Mouse (Mus musculus): ENCODE data around the gene Ddx28.

Ddx28 gene

DNA sequence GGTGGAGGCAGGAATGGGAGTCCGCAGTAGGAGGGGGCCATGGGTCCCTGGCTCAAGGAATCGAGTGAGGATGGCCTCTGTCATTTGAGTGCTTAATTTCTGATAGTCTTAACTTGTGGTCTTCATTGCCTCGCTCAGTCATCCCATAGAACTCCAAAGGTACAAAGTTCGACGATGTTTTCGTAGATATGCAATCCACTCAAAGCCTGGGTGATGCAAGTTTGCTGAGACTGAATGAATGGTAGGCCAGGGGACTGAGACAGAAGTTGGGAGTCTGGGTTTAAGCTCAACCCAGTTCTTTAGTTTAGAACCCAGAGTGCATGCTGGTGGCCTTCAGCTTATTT lies at the start of gene Ddx28:
Gene Ddx28 (minus strand): TSS at position 240 of the 344 bp plus-strand sequence.
- DNase-seq (ENCODE audit: low spot score in 2 of 2): no peak

- no peak for DNase-seq (ENCODE audit: low spot score in 2 of 2)
Observed at GRCm38 (mm10) chr8:106060521-106060920, 48.8 kb upstream of the Ddx28 start.

DNA sequence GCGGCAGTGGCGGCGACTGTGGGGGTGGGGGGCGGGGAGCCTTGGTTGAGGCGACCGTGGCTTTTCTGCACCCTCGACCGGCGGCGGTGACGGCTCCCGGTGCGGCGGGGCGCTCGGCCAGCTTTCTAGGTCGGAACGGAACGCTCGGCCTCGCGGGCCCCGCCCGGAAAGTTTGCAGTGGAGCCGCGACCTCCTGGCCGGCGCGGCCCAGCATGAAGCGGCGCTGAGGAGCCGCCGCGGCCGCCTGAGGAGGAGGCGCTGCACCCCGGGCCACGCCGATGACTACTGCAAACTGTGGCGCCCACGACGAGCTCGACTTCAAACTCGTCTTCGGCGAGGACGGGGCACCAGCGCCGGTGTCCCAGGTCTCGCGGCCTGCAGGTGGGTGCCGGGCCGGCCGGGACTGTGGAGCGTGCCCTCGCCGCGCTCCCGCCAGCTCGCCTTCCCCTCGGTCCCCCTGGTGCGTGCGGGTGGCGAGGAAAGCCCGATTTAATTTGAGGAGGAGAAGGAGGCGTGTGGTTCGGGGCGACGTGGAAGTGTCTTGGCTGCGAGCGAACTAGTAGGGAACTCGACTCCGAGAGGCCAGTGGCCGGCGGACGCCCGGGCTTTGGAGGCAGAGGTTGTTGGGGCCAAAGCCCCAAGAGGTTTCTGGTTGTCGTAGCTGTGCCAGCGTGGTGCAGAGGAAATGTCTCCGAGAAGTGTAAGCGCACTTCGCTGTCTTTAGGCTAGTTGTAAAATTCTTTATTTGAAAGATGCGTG lies 48.1 kb upstream of the Ddx28 start:
- DNase-seq (ENCODE audit: low spot score in 2 of 2): peak in 1 of 2 experiments; percentile 67

- peak; percentile 96 for DNase-seq (ENCODE audit: low spot score in 2 of 2)
Observed at GRCm38 (mm10) chr8:106058731-106059612, 47.3 kb upstream of the Ddx28 start, which contains the start of gene Nfatc3. Gene Nfatc3 (plus strand): TSS chr8:106058840.

DNA sequence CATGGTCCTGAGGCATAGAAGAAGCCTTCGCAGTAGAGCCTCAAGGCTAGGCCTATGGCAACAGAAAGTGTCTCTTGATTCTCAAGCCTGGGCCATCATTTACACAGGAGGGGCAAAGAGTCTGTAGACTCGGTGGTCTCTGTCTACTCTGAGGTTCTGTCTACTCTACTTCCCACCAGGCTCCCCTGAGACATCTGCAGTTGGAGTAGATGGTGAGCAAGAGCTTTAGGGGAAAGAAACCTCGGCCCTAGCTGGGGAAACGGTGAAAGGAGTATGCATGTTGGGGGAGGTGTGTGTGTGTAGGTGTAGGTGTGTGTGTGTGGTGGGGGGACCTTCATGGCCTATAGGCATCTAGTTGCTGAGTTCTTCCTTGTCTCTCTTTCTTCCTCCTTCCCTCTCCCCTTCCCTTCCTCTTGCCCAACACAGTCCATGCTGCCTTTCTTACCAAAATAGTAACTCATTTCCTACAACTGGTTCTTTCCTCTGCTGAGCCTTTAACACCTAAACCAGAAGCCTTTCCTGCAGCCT lies 44.8 kb upstream of the Ddx28 start:
- DNase-seq (ENCODE audit: low spot score in 2 of 2): no peak

GRCm38 (mm10) chr8:106055038-106055437 lies 43.4 kb upstream of the Ddx28 start:
- no peak for DNase-seq (ENCODE audit: low spot score in 2 of 2)

GRCm38 (mm10) chr8:106054190-106054811 lies 42.6 kb upstream of the Ddx28 start:
- no peak for DNase-seq (ENCODE audit: low spot score in 2 of 2)

DNA sequence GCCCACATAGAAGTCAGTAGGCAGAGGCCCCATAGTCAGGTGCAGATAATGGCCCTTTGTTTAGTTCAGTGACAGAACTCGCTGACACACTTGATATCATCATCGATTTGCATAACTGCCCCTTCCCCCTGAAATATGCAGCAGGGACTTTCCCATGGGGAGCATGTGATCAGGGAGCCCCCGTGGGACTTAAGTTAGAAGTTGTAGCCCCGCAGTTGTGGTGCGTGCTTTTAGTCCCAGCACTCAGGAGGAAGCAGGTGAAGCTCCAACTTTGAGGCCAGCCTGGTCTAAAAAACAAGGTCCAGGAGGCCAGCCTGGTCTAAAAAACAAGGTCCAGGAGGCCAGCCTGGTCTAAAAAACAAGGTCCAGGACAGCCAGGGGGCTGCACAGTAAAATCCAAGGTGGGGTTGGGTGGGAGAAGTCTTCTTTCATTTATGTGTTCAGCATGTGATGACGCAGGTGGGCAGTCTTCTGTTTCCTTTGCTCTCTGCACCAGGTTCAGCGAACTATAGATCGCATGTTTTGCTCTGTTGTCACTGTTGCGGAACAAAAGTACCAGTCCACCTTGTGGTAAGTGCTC lies 40.9 kb upstream of the Ddx28 start:
- no peak for DNase-seq (ENCODE audit: low spot score in 2 of 2)

DNA sequence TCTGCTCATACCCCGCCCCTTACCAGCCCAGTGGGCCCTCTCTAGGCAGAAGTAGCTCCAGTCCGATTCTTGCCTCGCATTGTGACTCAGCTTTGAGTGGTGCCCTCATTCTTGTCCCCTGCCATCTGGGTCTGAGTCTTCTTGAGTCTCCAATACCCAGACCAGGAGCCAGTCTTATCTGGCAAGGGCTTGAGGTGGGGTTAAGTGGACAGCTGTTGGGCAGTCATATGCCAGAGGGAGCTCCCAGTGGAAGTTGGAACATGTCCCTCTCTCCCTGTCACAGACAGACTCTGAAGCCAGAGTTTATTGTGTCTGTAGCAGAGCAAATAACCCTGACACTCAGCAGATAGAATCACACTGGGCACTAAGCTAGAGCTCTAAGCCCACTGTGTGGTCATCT lies 39.4 kb upstream of the Ddx28 start:
- DNase-seq (ENCODE audit: low spot score in 2 of 2): no peak

DNA sequence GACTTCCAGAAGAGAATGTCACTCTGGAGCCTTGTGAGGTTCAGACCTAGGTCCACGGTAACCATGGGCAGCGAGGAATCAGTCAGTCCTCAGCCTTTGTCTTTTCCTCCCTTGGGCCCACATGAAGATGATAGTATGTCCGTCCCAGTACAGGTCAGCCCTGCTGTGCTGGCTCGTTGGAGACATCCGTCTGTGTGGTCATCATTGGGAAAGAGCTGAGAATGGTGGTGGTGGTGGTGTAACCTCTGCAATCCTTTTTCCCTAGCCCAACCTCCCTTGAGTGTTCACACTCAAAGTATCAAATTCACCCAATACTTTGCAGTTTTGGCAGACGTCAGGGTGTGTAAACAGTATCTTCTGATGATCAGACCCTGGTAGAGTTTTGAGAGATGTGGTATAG lies 38.2 kb upstream of the Ddx28 start:
- no peak for DNase-seq (ENCODE audit: low spot score in 2 of 2)

DNA sequence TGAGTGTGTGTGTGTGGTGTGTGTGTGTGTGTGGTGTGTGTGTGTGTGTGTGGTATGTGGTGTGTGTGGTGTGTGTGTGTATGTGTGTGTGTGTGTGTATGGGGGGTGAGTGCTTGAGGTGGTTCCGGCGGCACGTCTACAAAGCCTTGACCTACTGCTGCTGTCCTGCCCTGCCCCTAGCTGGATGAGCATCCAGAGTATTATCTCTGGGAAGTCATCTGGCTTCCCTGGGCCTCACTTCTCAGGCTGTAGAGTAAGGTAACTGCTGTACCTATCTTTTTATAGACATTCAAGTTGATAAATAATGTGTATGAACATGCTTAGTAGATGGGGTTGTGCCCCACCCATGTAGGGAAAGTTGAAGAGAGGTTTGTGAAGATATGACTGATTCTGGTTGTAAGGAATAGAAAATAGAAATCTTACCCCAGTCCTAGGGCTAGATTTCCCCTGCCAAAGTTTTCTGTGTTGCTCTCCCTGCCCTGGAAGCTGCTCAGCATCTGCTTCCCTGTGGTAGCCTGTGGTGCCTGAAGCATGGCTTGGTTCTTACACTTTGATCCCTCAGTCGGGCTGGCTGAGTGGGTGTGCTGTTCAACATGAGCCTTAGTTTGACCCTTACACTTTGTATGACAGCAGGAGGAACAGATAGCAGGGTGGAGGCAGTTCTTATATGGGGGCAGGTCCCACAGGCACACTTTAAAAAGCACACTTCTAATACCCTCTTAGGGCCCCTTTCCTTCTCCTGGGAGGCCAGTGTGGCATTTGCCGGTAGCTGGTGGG lies 36.4 kb upstream of the Ddx28 start:
- DNase-seq (ENCODE audit: low spot score in 2 of 2): no peak

GRCm38 (mm10) chr8:106046872-106047559 lies 35.3 kb upstream of the Ddx28 start:
- DNase-seq (ENCODE audit: low spot score in 2 of 2): no peak

GRCm38 (mm10) chr8:106044151-106044550 lies 32.5 kb upstream of the Ddx28 start:
- DNase-seq (ENCODE audit: low spot score in 2 of 2): peak in 1 of 2 experiments; percentile 40

- DNase-seq (ENCODE audit: low spot score in 2 of 2): no peak
Observed at GRCm38 (mm10) chr8:106043055-106043454, 31.4 kb upstream of the Ddx28 start.

DNA sequence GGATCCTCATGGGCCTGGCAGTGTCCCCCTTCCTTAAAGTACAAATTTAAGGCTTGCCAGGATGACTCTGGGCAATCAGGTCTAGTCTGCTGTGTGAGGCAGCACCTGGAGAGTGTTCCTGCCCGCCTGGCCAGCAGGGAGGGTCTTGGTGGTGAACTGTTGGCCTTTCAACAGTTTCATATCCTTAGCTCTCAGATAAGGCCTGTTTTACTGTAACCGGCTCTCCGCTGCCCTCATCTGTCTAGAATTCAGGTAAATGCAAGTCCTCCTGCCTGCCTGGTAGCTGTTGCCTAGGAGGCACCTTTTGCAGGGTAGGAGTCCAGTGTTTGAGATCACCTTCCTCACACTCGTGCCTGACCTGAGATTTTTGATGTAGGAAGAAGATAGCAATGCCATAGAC lies 28.5 kb upstream of the Ddx28 start:
- DNase-seq (ENCODE audit: low spot score in 2 of 2): peak in 1 of 2 experiments; percentile 13

GRCm38 (mm10) chr8:106039605-106040004 lies 27.9 kb upstream of the Ddx28 start:
- no peak for DNase-seq (ENCODE audit: low spot score in 2 of 2)

GRCm38 (mm10) chr8:106038721-106039120 lies 27.0 kb upstream of the Ddx28 start:
- no peak for DNase-seq (ENCODE audit: low spot score in 2 of 2)

DNA sequence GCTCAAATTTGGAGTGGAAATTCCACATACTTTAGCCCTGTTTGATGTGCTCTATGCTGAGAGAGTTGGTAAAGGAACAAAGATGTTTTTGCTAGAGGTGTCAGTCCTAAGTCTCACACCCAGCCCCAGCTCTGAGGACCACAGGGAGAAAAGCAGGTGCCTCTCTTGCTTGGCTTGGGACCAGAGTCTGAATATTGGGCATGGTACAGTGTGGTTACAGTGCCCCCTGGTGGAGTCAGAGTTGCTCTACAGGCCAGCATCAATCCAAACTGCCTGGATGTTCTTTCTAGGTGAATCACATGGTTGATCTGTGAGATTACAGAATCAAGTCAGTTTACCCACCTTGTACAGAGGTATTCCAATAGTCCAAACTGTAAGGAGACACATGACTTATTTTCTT lies 10.8 kb upstream of the Ddx28 start:
- peak; percentile 45 to 69 for DNase-seq (ENCODE audit: low spot score in 2 of 2)

DNA sequence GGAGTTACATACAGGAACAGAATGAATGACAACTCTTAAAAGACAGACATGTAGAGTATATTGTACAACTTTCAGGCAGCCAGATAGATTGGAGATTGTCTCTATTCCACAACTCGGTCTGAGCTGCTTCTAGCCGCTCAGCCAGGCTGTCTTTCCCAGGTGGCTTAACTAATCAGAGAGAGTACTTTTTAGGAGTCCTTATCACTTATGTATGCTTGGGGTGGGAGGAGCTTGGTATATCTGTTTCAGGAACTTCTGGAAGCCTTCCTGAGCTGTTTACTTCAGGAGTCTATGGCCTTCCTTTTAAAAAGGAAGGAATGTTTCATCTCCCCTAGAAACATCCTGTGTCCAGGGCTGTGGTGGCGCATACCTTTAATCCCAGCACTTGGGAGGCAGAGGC lies 6.4 kb upstream of the Ddx28 start:
- DNase-seq (ENCODE audit: low spot score in 2 of 2): no peak

DNA sequence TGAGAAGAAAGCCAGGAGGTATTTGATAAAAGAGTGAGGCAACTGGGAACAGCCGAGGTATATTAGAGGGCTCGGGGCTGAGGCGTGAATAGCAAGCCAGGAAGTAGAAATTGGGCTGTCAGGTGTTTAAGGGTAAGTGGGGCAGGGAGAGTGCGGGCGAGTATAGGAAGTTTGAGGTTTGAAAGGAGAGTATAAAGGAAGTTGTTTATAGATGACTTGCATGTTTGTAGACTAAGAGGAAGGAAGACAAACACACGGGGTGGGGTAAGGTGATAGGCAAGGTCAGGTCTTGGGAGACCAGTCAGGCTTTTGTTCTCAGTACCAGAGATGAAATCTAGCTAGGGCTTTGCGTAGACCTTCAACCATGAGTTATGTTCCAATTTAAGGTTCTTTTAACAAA lies 5.4 kb upstream of the Ddx28 start:
- DNase-seq (ENCODE audit: low spot score in 2 of 2): no peak

Data from urinary bladder, postnatal 4 days (tissue).